Mouse (Mus musculus): Measurements from ENCODE around the gene Nrap.
"Not testable (repeated sequence)": the region's sequence is repeated elsewhere in the genome, so short reads cannot be mapped to it uniquely, and the experiment has no call there.

The Nrap gene

GRCm38 (mm10) chr19:56389879-56390278 is at the start of gene Nrap:
Gene Nrap (minus strand): TSS chr19:56390037.
- no peak for DNase-seq

GRCm38 (mm10) chr19:56439072-56439434 is 49.2 kb upstream of the Nrap start:
- no peak for DNase-seq

- DNase-seq: no peak
Observed at GRCm38 (mm10) chr19:56438357-56439071, 48.7 kb upstream of the Nrap start.

- peak; percentile 58 for DNase-seq
Observed at GRCm38 (mm10) chr19:56436380-56436779, 46.5 kb upstream of the Nrap start.

- no peak for DNase-seq
Observed at GRCm38 (mm10) chr19:56433581-56433980, 43.7 kb upstream of the Nrap start.

GRCm38 (mm10) chr19:56432706-56433105 is 42.9 kb upstream of the Nrap start:
- DNase-seq: no peak

- no peak for DNase-seq
Observed at GRCm38 (mm10) chr19:56430369-56430768, 40.5 kb upstream of the Nrap start.

GRCm38 (mm10) chr19:56425492-56425891 is 35.7 kb upstream of the Nrap start:
- no peak for DNase-seq

- no peak for DNase-seq
Observed at GRCm38 (mm10) chr19:56424606-56425395, 35.0 kb upstream of the Nrap start.

GRCm38 (mm10) chr19:56423370-56423769 is 33.5 kb upstream of the Nrap start:
- DNase-seq: no peak

- DNase-seq: peak; percentile 84
Observed at GRCm38 (mm10) chr19:56422476-56423338, 32.9 kb upstream of the Nrap start.

GRCm38 (mm10) chr19:56420345-56420744 is 30.5 kb upstream of the Nrap start:
- no peak for DNase-seq

- DNase-seq: no peak
Observed at GRCm38 (mm10) chr19:56419452-56419851, 29.6 kb upstream of the Nrap start.

GRCm38 (mm10) chr19:56418404-56418803 is 28.6 kb upstream of the Nrap start:
- DNase-seq: no peak

- DNase-seq: not testable (repeated sequence)
Observed at GRCm38 (mm10) chr19:56409884-56410283, 20.0 kb upstream of the Nrap start.

- DNase-seq: no peak
Observed at GRCm38 (mm10) chr19:56406581-56406980, 16.7 kb upstream of the Nrap start.

GRCm38 (mm10) chr19:56405824-56406223 is 16.0 kb upstream of the Nrap start:
- no peak for DNase-seq

GRCm38 (mm10) chr19:56401864-56402263 is 12.0 kb upstream of the Nrap start:
- no peak for DNase-seq

GRCm38 (mm10) chr19:56400200-56400599 is 10.4 kb upstream of the Nrap start:
- no peak for DNase-seq

GRCm38 (mm10) chr19:56398528-56398795 is 8.6 kb upstream of the Nrap start:
- DNase-seq: no peak

GRCm38 (mm10) chr19:56397663-56398527 is 8.1 kb upstream of the Nrap start:
- DNase-seq: no peak

Data from layer of hippocampus, adult 9-11 months (tissue).